Mouse (Mus musculus): ENCODE measurements around the gene Prss36.

Prss36 gene

GRCm38 (mm10) chr7:127935028-127935722, 11.3 kb downstream of the Prss36 start:
- peak; percentile 90 to 93 for DNase-seq (ENCODE audit: low spot score in 2 of 2)

- DNase-seq (ENCODE audit: low spot score in 2 of 2) = no peak
Observed at GRCm38 (mm10) chr7:127934075-127934474, 12.4 kb downstream of the Prss36 start.

- no peak for DNase-seq (ENCODE audit: low spot score in 2 of 2)
Observed at GRCm38 (mm10) chr7:127932273-127933031, 14.1 kb downstream of the Prss36 start.

- DNase-seq (ENCODE audit: low spot score in 2 of 2) = no peak
Observed at GRCm38 (mm10) chr7:127931351-127932135, 15.0 kb downstream of the Prss36 start.

- no peak for DNase-seq (ENCODE audit: low spot score in 2 of 2)
Observed at GRCm38 (mm10) chr7:127930636-127931035, 15.9 kb downstream of the Prss36 start.

- DNase-seq (ENCODE audit: low spot score in 2 of 2) = no peak
Observed at GRCm38 (mm10) chr7:127929923-127930322, 16.6 kb downstream of the Prss36 start, which contains the start of gene Prss8. TSS of gene Prss8 (minus strand) at chr7:127930104.

- no peak for DNase-seq (ENCODE audit: low spot score in 2 of 2)
Observed at GRCm38 (mm10) chr7:127928596-127928995, 17.9 kb downstream of the Prss36 start.

GRCm38 (mm10) chr7:127927726-127928125, 18.8 kb downstream of the Prss36 start:
- DNase-seq (ENCODE audit: low spot score in 2 of 2) = no peak

GRCm38 (mm10) chr7:127926846-127927245, 19.7 kb downstream of the Prss36 start:
- DNase-seq (ENCODE audit: low spot score in 2 of 2) = no peak

- no peak for DNase-seq (ENCODE audit: low spot score in 2 of 2)
Observed at GRCm38 (mm10) chr7:127926066-127926465, 20.5 kb downstream of the Prss36 start.

- no peak for DNase-seq (ENCODE audit: low spot score in 2 of 2)
Observed at GRCm38 (mm10) chr7:127925252-127925651, 21.3 kb downstream of the Prss36 start.

- DNase-seq (ENCODE audit: low spot score in 2 of 2) = no peak
Observed at GRCm38 (mm10) chr7:127923714-127924113, 22.8 kb downstream of the Prss36 start.

GRCm38 (mm10) chr7:127922451-127923275, 23.9 kb downstream of the Prss36 start:
- DNase-seq (ENCODE audit: low spot score in 2 of 2) = no peak

- no peak for DNase-seq (ENCODE audit: low spot score in 2 of 2)
Observed at GRCm38 (mm10) chr7:127921516-127921915, 25.0 kb downstream of the Prss36 start.

- no peak for DNase-seq (ENCODE audit: low spot score in 2 of 2)
Observed at GRCm38 (mm10) chr7:127919290-127919689, 27.2 kb downstream of the Prss36 start.

- DNase-seq (ENCODE audit: low spot score in 2 of 2) = no peak
Observed at GRCm38 (mm10) chr7:127918203-127918602, 28.3 kb downstream of the Prss36 start.

- no peak for DNase-seq (ENCODE audit: low spot score in 2 of 2)
Observed at GRCm38 (mm10) chr7:127915293-127915692, 31.2 kb downstream of the Prss36 start.

GRCm38 (mm10) chr7:127912938-127913337, 33.6 kb downstream of the Prss36 start:
- DNase-seq (ENCODE audit: low spot score in 2 of 2) = no peak

GRCm38 (mm10) chr7:127912190-127912871, 34.2 kb downstream of the Prss36 start, which contains the start of gene Kat8:
TSS of gene Kat8 (plus strand) at chr7:127912516.
- DNase-seq (ENCODE audit: low spot score in 2 of 2) = peak; percentile 80 to 81

- DNase-seq (ENCODE audit: low spot score in 2 of 2) = no peak
Observed at GRCm38 (mm10) chr7:127908656-127909055, 37.9 kb downstream of the Prss36 start.

- DNase-seq (ENCODE audit: low spot score in 2 of 2) = no peak
Observed at GRCm38 (mm10) chr7:127907939-127908338, 38.6 kb downstream of the Prss36 start.

Measured in right cerebral cortex, postnatal 36 days (tissue).